Mouse (Mus musculus) olfactory bulb, adult 2 months (tissue): ENCODE results near the gene Dyrk2. TPM values are rescaled to one million over a fixed set of nuclear protein-coding genes. Genes with fewer than 3 reads are reported as not detected.

Experiments used
- H3K27ac ChIP-seq: fragments of 200-500 bp; 2 replicates; pipeline ENCODE4 v1.5.1; 2012; ENCODE audit warnings: low read depth, low read length; ENCODE audit not compliant: insufficient read depth
- H3K4me1 ChIP-seq: fragments of 200-500 bp; 2 replicates; pipeline ENCODE4 v1.6.1; 2012; ENCODE audit warnings: low read length; ENCODE audit not compliant: control insufficient read depth, insufficient read depth
- H3K4me3 ChIP-seq: fragments of 200-500 bp; 2 replicates; pipeline ENCODE4 v1.5.1; 2012; ENCODE audit warnings: mild to moderate bottlenecking, low read depth, low read length, moderate library complexity; ENCODE audit not compliant: insufficient read depth
- CTCF ChIP-seq: fragments of 200-500 bp; IDR thresholded peaks from 2 replicates; pipeline ENCODE4 v1.5.1; 2012; ENCODE audit warnings: low read depth, mild to moderate bottlenecking, low read length, moderate library complexity; ENCODE audit not compliant: insufficient read depth
- POLR2A ChIP-seq: fragments of 200-500 bp; IDR thresholded peaks from 2 replicates; pipeline ENCODE4 v1.6.1; 2012; ENCODE audit warnings: mild to moderate bottlenecking, low read depth, low read length, moderate library complexity; ENCODE audit not compliant: insufficient read depth
- WGBS: fragments of 180-500 bp; shearing (Covaris S2); methylation state at CpG from one replicate; pipeline ENCODE4 v1.1.7; 2018; 5-methylcytosine and 5-hydroxymethylcytosine counted together
- polyA plus RNA-seq: library from polyadenylated mRNA; stranded (reverse); fragments of >200 nt; gene quantifications from 2 replicates; pipeline ENCODE4 v1.2.4, GENCODE M21; 2012; ENCODE audit warnings: low replicate concordance; ENCODE audit not compliant: missing spikeins, insufficient read depth, insufficient read length

Dyrk2 gene
- polyA plus RNA-seq, 1 experiment: not detected

GRCm38 (mm10) chr10:118854641-118855040, 15.4 kb downstream of the Dyrk2 start:
- 93% methylated on average over 9 of the region's 9 CpGs for WGBS
- Histone ChIP-seq H3K4me3 (no peak overlapping the region), H3K27ac (no peak overlapping the region), H3K4me1 (0 out of 2 replicates have a peak, but pooled peaks cover 4% of the 10 kb centered on the region)
- TF ChIP-seq POLR2A: no peak
- no peak for TF ChIP-seq CTCF

GRCm38 (mm10) chr10:118852554-118852953, 17.5 kb downstream of the Dyrk2 start:
- H3K27ac ChIP-seq: no peak overlapping the region
- WGBS: 93% methylated on average over 16 of the region's 16 CpGs
- H3K4me1 ChIP-seq: 0 out of 2 replicates have a peak, but pooled peaks cover 4% of the 10 kb centered on the region
- H3K4me3 ChIP-seq: no peak overlapping the region
- TF ChIP-seq POLR2A: no peak
- TF ChIP-seq CTCF: no peak

GRCm38 (mm10) chr10:118848501-118848900, 21.5 kb downstream of the Dyrk2 start:
- Histone ChIP-seq H3K27ac (no peak overlapping the region), H3K4me3 (no peak overlapping the region), H3K4me1 (no peaks in the 10 kb centered on the region)
- TF ChIP-seq CTCF: no peak
- TF ChIP-seq POLR2A: no peak
- WGBS: 85% methylated on average over 4 of the region's 4 CpGs

GRCm38 (mm10) chr10:118846991-118847545, 22.9 kb downstream of the Dyrk2 start:
- no peak overlapping the region for H3K4me3 ChIP-seq
- no peak for TF ChIP-seq POLR2A
- 61% methylated on average over 10 of the region's 10 CpGs for WGBS
- H3K4me1 ChIP-seq: no peaks in the 10 kb centered on the region
- no peak overlapping the region for H3K27ac ChIP-seq

GRCm38 (mm10) chr10:118840598-118840997, 29.4 kb downstream of the Dyrk2 start:
- no peak overlapping the region for H3K27ac ChIP-seq
- TF ChIP-seq POLR2A: no peak
- TF ChIP-seq CTCF: no peak
- H3K4me1 ChIP-seq: no peaks in the 10 kb centered on the region
- H3K4me3 ChIP-seq: no peak overlapping the region
- 67% methylated on average over 9 of the region's 9 CpGs for WGBS

- Histone ChIP-seq H3K4me1 (no peaks in the 10 kb centered on the region), H3K27ac (no peak overlapping the region), H3K4me3 (no peak overlapping the region)
- WGBS: 95% methylated on average over 19 of the region's 19 CpGs
- TF ChIP-seq POLR2A (no peak), CTCF (no peak)
Observed at GRCm38 (mm10) chr10:118839343-118840141, 30.5 kb downstream of the Dyrk2 start.

GRCm38 (mm10) chr10:118837636-118838035, 32.4 kb downstream of the Dyrk2 start:
- no peak for TF ChIP-seq CTCF
- TF ChIP-seq POLR2A: no peak
- Histone ChIP-seq H3K4me3 (no peak overlapping the region), H3K4me1 (no peaks in the 10 kb centered on the region), H3K27ac (no peak overlapping the region)
- 57% methylated on average over 8 of the region's 8 CpGs for whole genome bisulfite sequencing

GRCm38 (mm10) chr10:118831190-118831589, 38.8 kb downstream of the Dyrk2 start:
- Histone ChIP-seq H3K4me3 (no peak overlapping the region), H3K27ac (no peak overlapping the region), H3K4me1 (no peaks in the 10 kb centered on the region)
- TF ChIP-seq CTCF (no peak), POLR2A (no peak)
- 83% methylated on average over 8 of the region's 8 CpGs for WGBS

GRCm38 (mm10) chr10:118829641-118830040, 40.4 kb downstream of the Dyrk2 start:
- Histone ChIP-seq H3K27ac (no peak overlapping the region), H3K4me3 (no peak overlapping the region), H3K4me1 (no peaks in the 10 kb centered on the region)
- WGBS: 88% methylated on average over 2 of the region's 2 CpGs
- TF ChIP-seq CTCF: no peak
- TF ChIP-seq POLR2A: no peak
